Mouse (Mus musculus) hindbrain, embryonic 10.5 days (tissue): ENCODE measurements at regions not wholly inside any gene's neighbourhood (a gene's known extent, or its start where the extent isn't known, plus 50 kb on each side); places are given as distances from the start of the nearest gene placed in this dataset.

Source experiments
- DNase-seq: peaks from one replicate; pipeline ENCODE4 v3.0.0-alpha.2; 2017; ENCODE audit warnings: low spot score
- H3K27ac ChIP-seq: fragments of 300-500 bp; sonication (generic); 2 replicates; pipeline ENCODE4 v1.5.1; 2016; ENCODE audit warnings: mild to moderate bottlenecking, moderate library complexity
- H3K27me3 ChIP-seq: fragments of 300-500 bp; sonication (generic); 2 replicates; pipeline ENCODE4 v1.6.1; 2016; ENCODE audit warnings: mild to moderate bottlenecking; ENCODE audit not compliant: poor library complexity, insufficient read depth, severe bottlenecking
- H3K36me3 ChIP-seq: fragments of 300-500 bp; sonication (generic); 2 replicates; pipeline ENCODE4 v1.6.1; 2016; ENCODE audit warnings: mild to moderate bottlenecking, moderate library complexity
- H3K4me1 ChIP-seq: fragments of 300-500 bp; sonication (generic); replicated peaks from 2 replicates; pipeline ENCODE4 v1.6.1; 2016; ENCODE audit warnings: mild to moderate bottlenecking
- H3K4me3 ChIP-seq: fragments of 300-500 bp; sonication (generic); 2 replicates; pipeline ENCODE4 v1.5.1; 2016; ENCODE audit warnings: mild to moderate bottlenecking, moderate library complexity
- H3K9me3 ChIP-seq: fragments of 300-500 bp; sonication (generic); 2 replicates; pipeline ENCODE4 v1.6.1; 2016; ENCODE audit warnings: mild to moderate bottlenecking, moderate library complexity
- WGBS: fragments of 180-500 bp; shearing (Covaris S2); methylation state at CpG from one replicate; pipeline ENCODE4 v1.1.7; 2016; 5-methylcytosine and 5-hydroxymethylcytosine counted together

DNA sequence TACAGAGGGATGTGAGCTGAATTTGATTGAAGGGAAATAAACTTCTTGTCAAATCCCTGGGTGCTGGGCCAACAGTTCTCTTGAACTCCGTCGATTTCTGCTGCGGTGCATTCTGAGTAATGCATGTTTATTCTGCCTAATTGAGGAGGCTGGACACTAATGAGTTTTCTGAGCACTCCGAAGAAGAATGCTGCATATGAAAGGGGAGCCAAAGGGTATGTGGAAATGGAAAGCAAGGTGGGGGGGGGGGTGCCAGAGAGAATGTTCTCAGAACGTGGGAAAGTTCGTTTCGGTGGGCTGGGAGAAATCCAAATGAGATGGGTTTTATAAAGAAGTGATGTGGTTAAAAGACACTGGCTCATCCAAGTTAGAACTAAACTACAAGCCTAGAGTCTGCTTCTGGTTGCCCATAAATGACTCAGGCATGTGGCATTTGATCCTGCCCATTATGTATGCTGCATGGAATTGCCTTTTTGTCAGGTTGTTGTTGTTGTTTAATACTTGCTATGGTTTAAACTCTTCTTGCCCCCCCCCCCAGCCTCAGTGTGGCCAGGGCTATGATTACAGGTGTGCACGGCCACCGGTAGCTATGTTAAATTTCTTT lies 455.7 kb upstream of the Smim15 start:
- peaks cover 10% of the 10 kb centered on the region for H3K27me3 ChIP-seq
- 74% methylated on average over 9 of the region's 9 CpGs for WGBS
- H3K4me3 ChIP-seq = no peak overlapping the region
- no peak for DNase-seq
- H3K4me1 ChIP-seq = peaks cover 42% of the 10 kb centered on the region
- no peaks in the 10 kb centered on the region for H3K36me3 ChIP-seq
- no peak overlapping the region for H3K27ac ChIP-seq
- no peaks in the 10 kb centered on the region for H3K9me3 ChIP-seq

DNA sequence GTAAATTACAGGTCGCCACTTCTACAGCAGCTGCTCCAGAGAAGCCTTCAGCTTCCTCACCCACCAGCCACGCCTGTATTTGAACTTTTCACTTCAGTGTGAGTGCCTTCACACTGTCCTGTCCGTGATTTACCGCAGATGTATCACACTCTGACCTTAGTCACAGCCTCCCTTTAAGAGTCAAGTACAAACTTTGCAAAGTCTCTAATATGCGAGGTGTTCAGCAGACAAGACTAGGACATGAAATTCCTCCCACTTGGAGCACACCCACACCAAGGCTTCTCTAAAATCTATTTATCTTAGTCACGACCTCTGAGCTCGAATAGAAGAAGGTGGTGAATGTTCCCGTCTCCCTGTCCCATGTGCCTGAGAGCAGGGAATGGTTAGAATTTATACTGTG lies 456.6 kb upstream of the Smim15 start:
- H3K9me3 ChIP-seq = no peaks in the 10 kb centered on the region
- H3K4me3 ChIP-seq = no peak overlapping the region
- H3K4me1 ChIP-seq = peaks cover 42% of the 10 kb centered on the region
- no peak overlapping the region for H3K27ac ChIP-seq
- WGBS = 75% methylated on average over 8 of the region's 8 CpGs
- DNase-seq = no peak
- no peaks in the 10 kb centered on the region for H3K36me3 ChIP-seq
- H3K27me3 ChIP-seq = peaks cover 13% of the 10 kb centered on the region

GRCm38 (mm10) chr13:107585936-107586335 lies 458.3 kb upstream of the Smim15 start:
- peaks cover 42% of the 10 kb centered on the region for H3K4me1 ChIP-seq

DNA sequence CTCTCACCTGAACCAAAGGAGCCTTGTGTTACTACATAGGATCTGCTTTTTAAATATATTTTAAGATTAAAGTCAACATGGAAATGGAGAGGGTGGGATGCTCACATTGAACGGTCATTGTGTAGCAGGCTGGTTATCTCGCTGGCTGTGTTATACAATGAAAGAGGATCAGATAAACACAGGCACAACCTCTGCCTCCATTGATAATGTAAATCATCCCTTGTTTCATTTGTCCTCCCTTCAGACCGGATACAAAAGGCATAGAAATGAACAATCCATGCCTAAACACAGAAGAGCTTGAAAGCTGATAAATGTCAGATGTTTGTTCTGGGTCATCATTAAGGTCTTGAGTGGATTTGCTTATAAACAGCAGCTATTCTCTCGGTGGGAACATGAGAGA lies 458.9 kb upstream of the Smim15 start:
- Histone ChIP-seq H3K36me3 (no peaks in the 10 kb centered on the region), H3K9me3 (no peaks in the 10 kb centered on the region), H3K4me1 (peaks cover 42% of the 10 kb centered on the region), H3K4me3 (no peak overlapping the region), H3K27me3 (peaks cover 13% of the 10 kb centered on the region), H3K27ac (no peak overlapping the region)
- 31% methylated on average over 4 of the region's 4 CpGs for WGBS
- DNase-seq = no peak

More at GRCm38 (mm10) chr13:107585936-107586335, 458.3 kb upstream of the Smim15 start:
- WGBS = 79% methylated on average over 9 of the region's 9 CpGs
- no peak overlapping the region for H3K4me3 ChIP-seq
- H3K9me3 ChIP-seq = no peaks in the 10 kb centered on the region
- H3K27me3 ChIP-seq = peaks cover 13% of the 10 kb centered on the region
- peak overlapping the region; percentile 56; the same call in 1 of the 2 replicates for H3K27ac ChIP-seq
- no peak for DNase-seq
- no peaks in the 10 kb centered on the region for H3K36me3 ChIP-seq

- no peaks in the 10 kb centered on the region for H3K4me1 ChIP-seq
- 84% methylated on average over 6 of the region's 6 CpGs for WGBS
- peaks cover 16% of the 10 kb centered on the region; the same call in 1 of the 2 replicates for H3K27me3 ChIP-seq
- no peak overlapping the region for H3K27ac ChIP-seq
- no peak for DNase-seq
- no peak overlapping the region for H3K4me3 ChIP-seq
- H3K36me3 ChIP-seq = no peaks in the 10 kb centered on the region
- no peaks in the 10 kb centered on the region for H3K9me3 ChIP-seq
Measured at GRCm38 (mm10) chr13:107578968-107579367, 465.3 kb upstream of the Smim15 start.

DNA sequence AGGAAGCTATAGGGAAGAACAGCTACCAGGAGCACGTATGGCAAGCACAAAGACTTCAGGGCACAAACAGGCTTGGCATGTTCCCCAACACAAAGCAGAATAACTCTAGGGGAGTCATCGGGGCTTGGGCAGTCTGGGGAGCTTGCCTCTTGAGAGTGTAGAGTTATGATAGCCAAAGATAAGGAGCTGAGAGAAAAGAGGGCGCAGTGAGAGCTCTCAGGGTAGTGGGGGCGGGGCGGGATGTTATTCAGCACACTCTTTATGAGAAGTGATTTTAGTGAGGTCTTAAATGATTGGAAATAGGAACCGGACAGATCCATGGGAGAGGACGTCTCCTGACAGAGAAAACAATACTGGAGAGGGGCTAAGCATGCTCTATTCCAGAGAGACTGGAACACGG lies 466.4 kb upstream of the Smim15 start:
- no peak overlapping the region for H3K4me3 ChIP-seq
- 79% methylated on average over 8 of the region's 8 CpGs for WGBS

GRCm38 (mm10) chr13:107577272-107577671 lies 467.0 kb upstream of the Smim15 start:
- Histone ChIP-seq H3K36me3 (no peaks in the 10 kb centered on the region), H3K4me1 (no peaks in the 10 kb centered on the region), H3K27me3 (peaks cover 14% of the 10 kb centered on the region; the same call in 1 of the 2 replicates), H3K4me3 (no peak overlapping the region), H3K27ac (no peak overlapping the region), H3K9me3 (no peaks in the 10 kb centered on the region)
- DNase-seq = no peak
- 85% methylated on average over 4 of the region's 4 CpGs for WGBS

More for the DNA sequence above, 466.4 kb upstream of the Smim15 start:
- Histone ChIP-seq H3K27ac (no peak overlapping the region), H3K9me3 (no peaks in the 10 kb centered on the region), H3K27me3 (peaks cover 14% of the 10 kb centered on the region; the same call in 1 of the 2 replicates), H3K4me1 (no peaks in the 10 kb centered on the region), H3K36me3 (no peaks in the 10 kb centered on the region)
- DNase-seq = no peak

DNA sequence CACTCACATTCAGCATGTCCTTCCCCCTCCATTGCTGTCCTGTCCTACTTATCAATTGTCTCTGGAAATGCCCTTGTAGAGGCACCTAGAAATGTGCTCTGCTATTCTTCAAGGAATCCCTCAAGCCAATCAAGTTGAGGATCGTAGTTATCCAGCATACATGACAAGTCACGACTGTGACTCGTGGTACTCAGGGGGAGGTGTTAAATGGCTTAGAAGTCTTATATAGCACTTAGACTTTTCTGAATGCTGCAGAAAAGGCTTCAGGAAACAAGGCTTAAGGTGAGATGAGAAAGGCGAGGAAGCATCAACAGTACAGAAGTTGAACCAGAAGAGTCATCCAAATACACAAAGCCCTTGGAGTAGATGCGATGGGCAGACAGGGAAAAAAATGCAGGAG lies 467.5 kb upstream of the Smim15 start:
- 89% methylated on average over 5 of the region's 5 CpGs for WGBS
- peaks cover 14% of the 10 kb centered on the region; the same call in 1 of the 2 replicates for H3K27me3 ChIP-seq
- H3K9me3 ChIP-seq = no peaks in the 10 kb centered on the region
- no peak overlapping the region for H3K4me3 ChIP-seq
- no peaks in the 10 kb centered on the region for H3K36me3 ChIP-seq
- no peak overlapping the region for H3K27ac ChIP-seq
- DNase-seq = no peak
- H3K4me1 ChIP-seq = no peaks in the 10 kb centered on the region

DNA sequence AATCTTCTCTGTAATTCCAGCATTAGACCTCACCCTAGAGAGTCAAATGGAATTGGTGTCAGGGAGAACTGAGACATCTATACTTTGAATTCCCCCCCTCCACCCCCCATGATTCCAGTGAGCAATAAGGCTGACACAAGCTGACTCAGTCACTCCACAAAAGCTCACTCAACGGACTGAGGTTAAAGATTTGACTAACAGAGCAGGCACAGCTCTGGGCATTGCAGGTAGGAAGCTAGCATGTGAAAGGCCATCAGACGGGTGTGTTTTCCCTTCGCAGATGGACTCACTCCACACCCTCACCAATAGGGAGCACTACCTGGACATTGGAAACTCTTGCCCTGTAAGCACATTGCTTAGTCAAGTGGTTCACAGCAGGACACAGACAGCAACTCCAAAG lies 469.2 kb upstream of the Smim15 start:
- Histone ChIP-seq H3K27me3 (peaks cover 14% of the 10 kb centered on the region; the same call in 1 of the 2 replicates), H3K9me3 (no peaks in the 10 kb centered on the region), H3K27ac (no peak overlapping the region), H3K4me1 (no peaks in the 10 kb centered on the region), H3K4me3 (no peak overlapping the region), H3K36me3 (no peaks in the 10 kb centered on the region)
- WGBS = 80% methylated on average over 3 of the region's 3 CpGs
- no peak for DNase-seq

DNA sequence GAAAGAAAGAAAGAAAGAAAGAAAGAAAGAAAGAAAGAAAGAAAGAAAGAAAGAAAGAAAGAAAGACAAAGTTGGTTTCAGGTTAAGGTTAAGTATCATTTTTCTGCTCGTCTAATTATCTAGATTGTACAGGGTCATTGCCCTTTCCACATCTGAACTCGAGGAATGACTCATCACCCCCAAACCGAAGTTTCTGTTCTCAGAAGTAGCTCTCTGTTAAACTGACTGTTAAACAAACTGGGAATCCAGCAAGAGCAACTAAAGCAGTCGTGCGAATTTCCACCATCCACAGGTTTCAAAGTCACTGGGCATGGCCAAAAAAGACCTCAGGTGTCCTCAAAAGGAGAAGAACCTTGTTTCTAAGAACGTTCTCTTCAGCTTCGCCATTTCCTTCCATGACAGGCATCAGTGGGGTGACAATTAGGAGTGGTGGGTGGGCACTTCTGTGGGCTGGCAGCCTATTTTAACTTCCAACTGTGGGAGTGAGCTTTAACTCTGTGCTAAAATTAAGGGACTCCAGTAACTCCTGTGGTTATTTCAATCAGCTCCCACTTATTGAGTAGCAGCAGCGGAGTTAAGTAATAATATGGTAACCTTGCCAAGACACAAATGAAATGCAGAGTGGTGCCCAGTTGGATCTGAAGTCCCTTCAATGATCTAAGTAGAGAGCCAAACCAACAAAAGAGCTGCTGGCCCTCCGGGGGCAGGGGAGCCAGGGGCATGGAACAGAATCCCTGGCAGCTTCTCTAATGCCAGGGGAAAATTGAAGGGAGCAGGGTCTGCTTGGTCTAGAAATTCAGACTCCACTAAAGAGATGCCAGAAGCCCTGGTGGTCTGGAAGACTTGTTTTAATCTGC lies 470.5 kb upstream of the Smim15 start:
- no peaks in the 10 kb centered on the region for H3K36me3 ChIP-seq
- H3K4me3 ChIP-seq = no peak overlapping the region
- no peaks in the 10 kb centered on the region for H3K9me3 ChIP-seq
- H3K4me1 ChIP-seq = peaks cover 2% of the 10 kb centered on the region; the same call in 1 of the 2 replicates
- no peak for DNase-seq
- peaks cover 14% of the 10 kb centered on the region; the same call in 1 of the 2 replicates for H3K27me3 ChIP-seq
- no peak overlapping the region for H3K27ac ChIP-seq
- WGBS = 84% methylated on average over 9 of the region's 9 CpGs

DNA sequence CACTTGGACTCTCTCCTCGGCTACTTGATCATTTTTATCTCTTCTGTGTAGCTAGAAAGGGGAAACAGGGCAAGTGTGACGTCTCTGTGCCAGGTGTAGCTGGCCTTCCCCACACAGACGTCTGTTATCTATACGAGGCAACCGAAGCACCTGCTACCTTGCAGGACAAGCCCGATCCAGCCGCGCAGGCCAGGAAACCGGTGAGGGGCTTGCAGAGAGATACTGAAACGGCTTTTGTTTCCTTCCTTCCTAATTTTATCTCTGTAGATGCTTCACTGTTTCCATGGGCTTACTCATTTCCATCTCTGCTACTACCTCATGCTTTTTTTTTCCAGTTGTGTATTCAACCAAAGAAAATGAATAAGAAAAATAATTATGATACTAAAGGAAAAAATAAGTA lies 472.7 kb upstream of the Smim15 start:
- Histone ChIP-seq H3K36me3 (no peaks in the 10 kb centered on the region), H3K9me3 (no peaks in the 10 kb centered on the region), H3K4me3 (no peak overlapping the region), H3K4me1 (peaks cover 9% of the 10 kb centered on the region; the same call in 1 of the 2 replicates), H3K27ac (no peak overlapping the region), H3K27me3 (peaks cover 6% of the 10 kb centered on the region; the same call in 1 of the 2 replicates)
- no peak for DNase-seq
- WGBS = 78% methylated on average over 10 of the region's 10 CpGs

GRCm38 (mm10) chr13:107569477-107569876 lies 474.8 kb upstream of the Smim15 start:
- Histone ChIP-seq H3K4me1 (peaks cover 9% of the 10 kb centered on the region; the same call in 1 of the 2 replicates), H3K4me3 (no peak overlapping the region), H3K36me3 (no peaks in the 10 kb centered on the region), H3K27ac (no peak overlapping the region), H3K27me3 (peaks cover 6% of the 10 kb centered on the region; the same call in 1 of the 2 replicates), H3K9me3 (no peaks in the 10 kb centered on the region)
- 90% methylated on average over 2 of the region's 2 CpGs for whole genome bisulfite sequencing
- no peak for DNase-seq

GRCm38 (mm10) chr13:107568701-107569121 lies 475.5 kb upstream of the Smim15 start:
- DNase-seq = no peak

More at GRCm38 (mm10) chr13:107568701-107569121, 475.5 kb upstream of the Smim15 start:
- Histone ChIP-seq H3K9me3 (no peaks in the 10 kb centered on the region), H3K36me3 (no peaks in the 10 kb centered on the region), H3K4me3 (no peak overlapping the region), H3K27ac (no peak overlapping the region), H3K4me1 (peaks cover 9% of the 10 kb centered on the region; the same call in 1 of the 2 replicates), H3K27me3 (no peaks in the 10 kb centered on the region)
- 75% methylated on average over 7 of the region's 7 CpGs for WGBS
